Mouse (Mus musculus) CD4-positive, CD25-positive, alpha-beta regulatory T cell, adult 2 months (primary cell): ENCODE results near the gene Efcab3.
"Not testable (repeated sequence)": the region's sequence is repeated elsewhere in the genome, so short reads cannot be mapped to it uniquely, and the experiment has no call there.

Source experiments
- DNase-seq: peaks from one replicate; pipeline ENCODE4 v3.0.0-alpha.2; 2012; ENCODE audit warnings: low read depth, low spot score

Efcab3 gene

GRCm38 (mm10) chr11:105063292-105063691 is at the start of gene Efcab3:
Gene Efcab3, plus strand, starts transcription at chr11:105063592.
- DNase-seq, result no peak

DNA sequence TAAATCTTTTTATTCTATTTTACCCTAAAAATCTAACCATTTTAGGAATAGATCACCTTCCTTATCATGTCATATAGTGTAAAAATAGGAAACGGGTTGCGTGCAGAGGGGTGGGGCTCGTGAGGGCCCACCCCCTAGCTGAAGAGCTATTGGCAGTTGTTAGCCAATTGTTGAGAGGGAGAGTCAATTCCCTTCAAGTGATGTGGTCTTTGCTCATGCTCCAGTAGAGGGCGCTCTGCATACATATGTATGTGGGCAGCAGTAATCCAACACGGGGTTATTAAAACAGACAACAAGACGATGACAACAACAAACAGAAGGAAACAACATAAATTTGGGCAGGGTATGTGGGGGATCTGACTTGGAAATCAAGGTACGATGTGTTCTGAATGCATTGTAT is 42.3 kb upstream of the Efcab3 start:
- DNase-seq, result peak; percentile 44

- no peak for DNase-seq
Observed at GRCm38 (mm10) chr11:105028744-105029348, 34.5 kb upstream of the Efcab3 start.

DNA sequence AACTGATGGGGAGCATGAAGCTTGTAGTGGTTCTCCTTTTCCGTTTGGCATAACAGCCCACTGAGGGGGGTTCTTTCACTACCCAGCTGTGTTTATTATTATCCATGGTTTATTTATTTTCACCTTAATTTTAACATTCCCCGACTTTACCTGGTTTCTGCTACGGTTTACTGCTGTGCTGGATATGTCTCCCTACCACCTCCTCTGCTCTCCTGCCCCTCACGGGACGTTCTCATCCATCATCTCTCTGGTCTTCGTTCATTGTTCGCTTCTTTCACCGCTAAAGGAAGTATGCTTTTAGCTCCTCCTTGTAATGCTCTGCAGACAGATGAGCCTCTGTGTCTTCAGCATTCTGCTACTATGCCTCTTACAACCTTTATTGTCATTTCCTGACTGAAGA is 33.9 kb upstream of the Efcab3 start:
- no peak for DNase-seq

GRCm38 (mm10) chr11:105030229-105030628 is 33.2 kb upstream of the Efcab3 start:
- DNase-seq, result no peak

- DNase-seq, result no peak
Observed at GRCm38 (mm10) chr11:105031103-105031502, 32.3 kb upstream of the Efcab3 start.

DNA sequence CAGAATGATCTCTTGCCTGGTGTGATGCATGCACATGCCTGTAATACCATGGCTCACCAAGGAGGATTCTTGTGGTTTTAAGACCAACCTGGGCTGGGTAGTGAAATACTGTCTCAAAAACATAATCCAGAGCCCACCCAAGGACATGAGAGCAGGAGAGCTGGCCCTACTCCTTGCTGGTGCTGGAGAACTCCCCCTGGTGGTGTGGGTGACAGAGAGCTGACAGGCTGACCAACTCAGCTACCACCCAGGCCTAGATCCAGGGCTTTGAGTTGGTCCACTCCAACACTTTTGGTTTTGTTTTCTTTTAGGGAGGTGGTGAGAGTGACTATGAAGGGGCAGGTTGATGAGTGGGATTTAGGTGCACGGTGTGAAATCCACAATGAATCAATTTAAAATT is 28.3 kb upstream of the Efcab3 start:
- DNase-seq, result peak; percentile 4

GRCm38 (mm10) chr11:105112448-105112847 is 49.1 kb downstream of the Efcab3 start:
- not testable (repeated sequence) for DNase-seq

- no peak for DNase-seq
Observed at GRCm38 (mm10) chr11:105117814-105118213, 54.4 kb downstream of the Efcab3 start.

DNA sequence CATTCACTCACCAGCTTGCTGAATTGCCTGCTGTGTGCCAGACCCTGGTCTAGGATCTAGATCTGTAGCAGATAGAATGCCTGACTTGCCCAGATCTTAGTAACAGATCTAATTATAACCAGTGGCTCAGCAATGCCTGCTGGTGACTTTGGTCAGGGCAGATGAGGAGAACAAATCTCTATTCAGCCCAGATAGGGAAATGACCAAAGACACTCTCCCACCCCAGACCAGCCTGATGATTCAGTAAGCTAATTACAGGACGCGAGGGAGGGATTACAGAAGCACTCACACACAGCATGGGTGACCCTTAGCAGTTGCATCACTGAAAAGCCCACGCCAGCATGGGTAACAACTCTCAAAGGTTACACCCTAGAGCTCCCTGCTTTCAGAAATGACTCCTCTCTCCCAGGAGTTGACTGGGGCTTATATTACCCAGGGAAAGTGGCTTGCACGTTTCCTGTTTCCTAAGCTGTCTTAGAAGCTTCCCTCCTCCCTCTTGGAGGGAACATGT is 57.2 kb downstream of the Efcab3 start:
- DNase-seq, result no peak

GRCm38 (mm10) chr11:105121792-105122191 is 58.4 kb downstream of the Efcab3 start:
- DNase-seq, result not testable (repeated sequence)

- peak; percentile 73 for DNase-seq
Observed at GRCm38 (mm10) chr11:105123986-105124385, 60.6 kb downstream of the Efcab3 start.

- DNase-seq, result peak; percentile 92
Observed at GRCm38 (mm10) chr11:105125735-105126519, 62.5 kb downstream of the Efcab3 start, which contains the start of gene Mettl2. Gene Mettl2, plus strand, starts transcription at chr11:105126425.

- no peak for DNase-seq
Observed at GRCm38 (mm10) chr11:105126520-105127029, 63.2 kb downstream of the Efcab3 start.

DNA sequence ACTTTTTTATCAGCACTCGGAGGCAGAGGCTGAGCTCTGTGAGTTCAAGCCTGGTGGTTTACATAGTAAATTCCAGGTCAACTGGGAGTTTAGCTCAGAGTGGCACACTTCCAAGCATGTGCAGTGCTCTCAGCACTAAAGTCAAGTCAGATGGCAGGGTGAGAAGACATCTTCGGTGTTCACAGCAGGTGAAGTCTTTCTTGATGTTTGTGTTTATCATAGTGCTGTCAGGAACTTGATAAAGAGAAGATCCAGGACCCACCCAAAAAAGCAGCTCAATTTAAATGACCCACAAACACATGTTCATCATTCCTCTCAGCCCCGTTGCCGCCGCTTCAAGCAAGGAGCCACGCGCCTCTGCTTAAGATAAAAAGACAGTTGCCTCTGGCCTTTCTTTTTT is 72.3 kb downstream of the Efcab3 start:
- DNase-seq, result no peak

GRCm38 (mm10) chr11:105137255-105137654 is 73.9 kb downstream of the Efcab3 start:
- not testable (repeated sequence) for DNase-seq

DNA sequence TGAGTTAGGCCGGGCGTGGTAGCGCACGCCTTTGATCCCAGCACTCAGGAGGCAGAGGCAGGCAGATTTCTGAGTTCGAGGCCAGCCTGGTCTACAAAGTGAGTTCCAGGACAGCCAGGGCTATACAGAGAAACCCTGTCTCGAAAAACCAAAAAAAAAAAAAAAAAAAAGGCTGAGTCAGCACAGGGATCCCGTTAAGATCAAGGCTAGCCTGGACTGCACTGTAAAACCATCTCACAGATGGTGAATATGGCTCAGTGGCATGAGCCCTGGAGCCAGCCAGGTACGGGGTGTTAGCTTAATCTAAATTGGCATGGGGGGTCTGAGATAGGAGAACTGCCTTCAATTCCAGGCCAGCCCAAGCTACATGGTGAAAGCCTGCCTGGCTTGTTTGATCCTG is 77.1 kb downstream of the Efcab3 start:
- DNase-seq, result not testable (repeated sequence)

- DNase-seq, result no peak
Observed at GRCm38 (mm10) chr11:105141115-105141514, 77.7 kb downstream of the Efcab3 start.

DNA sequence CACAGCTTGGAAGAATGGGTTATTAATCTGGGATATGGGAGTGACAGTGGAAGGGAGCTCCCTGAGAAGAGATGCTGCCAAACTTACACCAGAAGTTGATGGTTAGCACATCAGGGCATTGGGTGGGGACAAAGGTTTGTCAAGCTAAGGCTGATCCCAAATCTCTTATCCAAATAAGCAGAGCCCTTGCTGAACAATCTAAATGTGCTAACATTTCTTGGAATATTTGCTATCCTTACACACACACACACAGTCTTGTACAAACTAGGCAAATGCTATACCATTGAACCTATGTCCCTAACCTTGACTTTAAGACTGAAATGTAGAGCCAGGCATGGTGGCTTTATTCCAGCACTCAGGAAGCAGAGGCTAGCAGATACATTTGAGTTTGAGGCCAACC is 80.2 kb downstream of the Efcab3 start:
- DNase-seq, result no peak

- no peak for DNase-seq
Observed at GRCm38 (mm10) chr11:105144084-105144483, 80.7 kb downstream of the Efcab3 start.

DNA sequence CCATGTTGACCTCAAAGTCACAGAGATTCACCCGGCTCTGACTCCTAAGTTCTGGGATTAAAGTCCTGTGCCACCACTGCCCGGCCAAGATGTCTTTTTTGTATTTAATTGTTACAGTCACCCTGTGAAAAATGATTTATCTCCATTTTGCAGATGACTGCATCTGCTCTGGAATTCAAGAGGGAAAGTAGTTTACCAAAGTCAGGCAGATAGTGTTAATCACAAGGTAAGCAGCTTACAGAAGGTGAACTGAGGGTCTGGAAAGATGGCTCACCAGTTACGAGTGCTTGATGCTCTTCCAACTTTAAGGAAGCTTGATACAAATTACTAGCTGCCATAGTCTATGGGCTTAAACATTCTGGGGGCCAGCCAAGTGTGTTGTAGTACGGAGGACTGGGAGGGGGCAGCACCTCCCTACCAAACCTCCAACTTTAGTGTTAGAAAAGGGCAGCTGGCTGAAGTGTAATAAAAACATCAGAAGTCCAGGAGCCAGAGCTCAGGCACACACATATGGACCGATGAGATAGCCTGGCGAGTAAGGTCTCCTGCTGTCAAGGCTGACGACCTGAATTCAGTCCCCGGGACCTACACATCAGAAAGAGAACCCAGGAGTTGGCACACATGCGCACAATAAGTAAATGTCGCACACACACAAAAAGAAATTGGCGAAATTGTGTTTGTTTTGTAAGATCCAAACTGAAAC is 81.3 kb downstream of the Efcab3 start:
- no peak for DNase-seq

GRCm38 (mm10) chr11:105145211-105145610 is 81.8 kb downstream of the Efcab3 start:
- DNase-seq, result no peak
